Mouse (Mus musculus) cerebellum, adult 2 months (tissue): ENCODE results near the gene Gm47996.
"Not testable (repeated sequence)": the region's sequence is repeated elsewhere in the genome, so short reads cannot be mapped to it uniquely, and the experiment has no call there.

Experiments
- CTCF ChIP-seq: fragments of 200-500 bp; IDR thresholded peaks from 2 replicates; pipeline ENCODE4 v1.5.1; 2011; ENCODE audit warnings: low read depth, mild to moderate bottlenecking, control low read depth, low read length, moderate library complexity, borderline replicate concordance; ENCODE audit not compliant: insufficient read depth
- POLR2A ChIP-seq: fragments of 200-500 bp; IDR thresholded peaks from 2 replicates; pipeline ENCODE4 v1.6.1; 2011; ENCODE audit warnings: low read length, control low read depth, borderline replicate concordance; ENCODE audit not compliant: insufficient read depth

DNA sequence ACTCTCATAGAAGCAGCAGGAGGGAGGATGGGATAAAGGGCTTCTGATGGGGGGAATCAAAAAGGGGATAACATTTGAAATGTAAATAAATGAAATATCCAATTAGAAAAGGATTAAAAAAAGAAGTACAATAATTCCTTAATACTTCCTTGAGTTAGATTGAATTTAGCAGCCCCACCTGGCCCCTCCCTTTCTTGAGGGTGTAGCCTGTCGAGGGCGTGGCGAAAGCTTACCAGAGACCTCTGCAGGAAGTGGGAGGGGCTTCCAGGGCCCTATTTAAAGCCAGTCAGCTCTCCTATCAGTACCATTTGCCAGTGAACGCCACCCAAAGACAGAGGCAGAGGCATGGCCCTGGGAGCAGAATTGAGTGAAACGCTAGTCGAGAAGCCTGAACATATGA, 6.1 kb upstream of the Gm47996 start, which contains the start of gene 3110040M04Rik:
- not testable (repeated sequence) for TF ChIP-seq CTCF, POLR2A
